Mouse (Mus musculus) T-helper 1 cell (primary cell): ENCODE results near the gene Nat8f1.
"Not testable (repeated sequence)": the region's sequence is repeated elsewhere in the genome, so short reads cannot be mapped to it uniquely, and the experiment has no call there.

Source experiments
- in situ Hi-C: fragments of 300-600 bp; cut with MboI, MseI; formaldehyde crosslinking; loops from one replicate; pipeline ENCODE4 v1.15.1; 2025; ENCODE audit warnings: high pct_unique_total_duplicates

The Nat8f1 gene

GRCm38 (mm10) chr6:85908341-85908740 lies 7.1 kb downstream of the Nat8f1 start:
- in situ Hi-C loops: no loop called here

GRCm38 (mm10) chr6:85906911-85907351 lies 8.6 kb downstream of the Nat8f1 start:
- in situ Hi-C loops: not testable (repeated sequence)

GRCm38 (mm10) chr6:85904642-85905061 lies 10.8 kb downstream of the Nat8f1 start, which contains the start of gene Nat8f4:
Gene Nat8f4, minus strand, starts transcription at chr6:85904884.
- in situ Hi-C loops: loop anchor here (5.0 kb wide), 1 partner anchor 317 kb away; the partner anchor contains the start of gene Alms1

GRCm38 (mm10) chr6:85902303-85902702 lies 13.2 kb downstream of the Nat8f1 start:
- in situ Hi-C loops: loop anchor here (5.0 kb wide), 1 partner anchor 315 kb away; the partner anchor contains the start of gene Alms1

GRCm38 (mm10) chr6:85898596-85899475 lies 16.7 kb downstream of the Nat8f1 start:
- in situ Hi-C loops: not testable (repeated sequence)

- in situ Hi-C loops: not testable (repeated sequence)
These were observed 20.3 kb downstream of the Nat8f1 start for GRCm38 (mm10) chr6:85895061-85895648.

- in situ Hi-C loops: loop anchor here (5.0 kb wide), 1 partner anchor 42 kb away; no protein-coding TSS in a partner anchor
These were observed 26.5 kb downstream of the Nat8f1 start for GRCm38 (mm10) chr6:85888961-85889360.

GRCm38 (mm10) chr6:85884311-85884710 lies 31.2 kb downstream of the Nat8f1 start:
- in situ Hi-C loops: no loop called here

- in situ Hi-C loops: not testable (repeated sequence)
These were observed 32.2 kb downstream of the Nat8f1 start for GRCm38 (mm10) chr6:85883246-85883645.

GRCm38 (mm10) chr6:85869006-85869405 lies 46.5 kb downstream of the Nat8f1 start, which contains the start of gene Nat8f2:
Gene Nat8f2, minus strand, starts transcription at chr6:85869158.
- in situ Hi-C loops: not testable (repeated sequence)

GRCm38 (mm10) chr6:85867726-85868690 lies 47.5 kb downstream of the Nat8f1 start:
- in situ Hi-C loops: no loop called here

- in situ Hi-C loops: not testable (repeated sequence)
These were observed 48.5 kb downstream of the Nat8f1 start for GRCm38 (mm10) chr6:85866995-85867394.

GRCm38 (mm10) chr6:85866166-85866565 lies 49.3 kb downstream of the Nat8f1 start:
- in situ Hi-C loops: not testable (repeated sequence)

GRCm38 (mm10) chr6:85864900-85865639 lies 50.4 kb downstream of the Nat8f1 start:
- in situ Hi-C loops: not testable (repeated sequence)

GRCm38 (mm10) chr6:85863840-85864239 lies 51.6 kb downstream of the Nat8f1 start:
- in situ Hi-C loops: no loop called here

GRCm38 (mm10) chr6:85863136-85863535 lies 52.4 kb downstream of the Nat8f1 start:
- in situ Hi-C loops: no loop called here

GRCm38 (mm10) chr6:85862565-85862964 lies 52.9 kb downstream of the Nat8f1 start:
- in situ Hi-C loops: no loop called here

- in situ Hi-C loops: no loop called here
These were observed 54.2 kb downstream of the Nat8f1 start for GRCm38 (mm10) chr6:85861247-85861646.
